Comparison of ENCODE assay signal across 7 mouse cellular contexts in genomic region chr8:107572497-107572896, GRCm38 (mm10). TPM values are rescaled to one million over a fixed set of nuclear protein-coding genes. Genes with fewer than 3 reads are reported as not detected.
A peak's percentile ranks its signal among the peaks of the same experiment; 100 is the strongest.
DNase-seq lines count a peak whose midpoint lies in the region; ATAC-seq and TF ChIP-seq lines count a peak whose summit lies in the region.

No protein-coding gene starts in this region.

- H3K9me3 ChIP-seq in G1E (replicated peaks), result no peaks in the 10 kb centered on the region
- no peaks in the 10 kb centered on the region for H3K9me3 ChIP-seq in lung, embryonic 15.5 days

- ATAC-seq in G1E (ENCODE audit: extremely low read depth, insufficient number of reproducible peaks, low FRiP score, poor library complexity, severe bottlenecking), result peak; percentile 52; the same call in 1 of the 2 replicates
- ATAC-seq in lung, embryonic 15.5 days (ENCODE audit: borderline replicate concordance, extremely low read depth, low FRiP score, low TSS enrichment), result peak; percentile 58; the same call in 1 of the 2 replicates

- H3K9ac ChIP-seq in lung, embryonic 15.5 days, result no peak overlapping the region

- peaks cover 19% of the 10 kb centered on the region for H3K36me3 ChIP-seq in G1E (replicated peaks)
- H3K36me3 ChIP-seq in lung, embryonic 15.5 days, result no peaks in the 10 kb centered on the region
- no peaks in the 10 kb centered on the region for H3K36me3 ChIP-seq in spleen, adult 2 months (ENCODE audit: control insufficient read depth, insufficient read depth, low read length)

- H3K4me1 ChIP-seq in G1E (ENCODE audit: insufficient read depth, low read depth, low read length), result peaks cover 31% of the 10 kb centered on the region
- no peaks in the 10 kb centered on the region for H3K4me1 ChIP-seq in cerebellum, adult 2 months (ENCODE audit: control insufficient read depth, insufficient read depth, low read length)
- 0 out of 2 replicates have a peak, but pooled peaks cover 5% of the 10 kb centered on the region for H3K4me1 ChIP-seq in lung, embryonic 15.5 days
- peaks cover 3% of the 10 kb centered on the region; the same call in 1 of the 2 replicates for H3K4me1 ChIP-seq in spleen, adult 2 months (ENCODE audit: control insufficient read depth, insufficient read depth, insufficient read length)

- TF ChIP-seq POLR2A in cerebellum, adult 2 months (IDR thresholded peaks at IDR 0.05; ENCODE audit: borderline replicate concordance, insufficient read depth, low read length), result no peak
- TF ChIP-seq POLR2A in spleen, adult 2 months (IDR thresholded peaks at IDR 0.05; ENCODE audit: low read depth, low read length), result no peak

- H3K27ac ChIP-seq in cerebellum, adult 2 months (ENCODE audit: insufficient read depth, low read length), result no peak overlapping the region
- no peak overlapping the region for H3K27ac ChIP-seq in lung, embryonic 15.5 days
- no peak overlapping the region for H3K27ac ChIP-seq in spleen, adult 2 months (ENCODE audit: insufficient read depth, low read length)

- WGBS in cerebellum, adult 2 months, result 59% methylated on average over 4 of the region's 4 CpGs
- WGBS in lung, embryonic 15.5 days, result 54% methylated on average over 4 of the region's 4 CpGs
- 63% methylated on average over 4 of the region's 4 CpGs for WGBS in spleen, adult 2 months

- no peak overlapping the region for H3K4me2 ChIP-seq in lung, embryonic 15.5 days

- H3K27me3 ChIP-seq in G1E (ENCODE audit: insufficient read depth, low read length), result no peaks in the 10 kb centered on the region
- no peaks in the 10 kb centered on the region for H3K27me3 ChIP-seq in cerebellum, adult 2 months (ENCODE audit: control insufficient read depth, insufficient read depth, low read length)
- no peaks in the 10 kb centered on the region for H3K27me3 ChIP-seq in lung, embryonic 15.5 days
- no peaks in the 10 kb centered on the region for H3K27me3 ChIP-seq in spleen, adult 2 months (ENCODE audit: control insufficient read depth, insufficient read depth, low read length)

- peak; percentile 82 for TF ChIP-seq CTCF in G1E (IDR thresholded peaks at IDR 0.05; ENCODE audit: low read depth, low read length)
- TF ChIP-seq CTCF in cerebellum, adult 2 months (IDR thresholded peaks at IDR 0.05; ENCODE audit: borderline replicate concordance, insufficient read depth, low read depth, low read length), result peak; percentile 61
- TF ChIP-seq CTCF in spleen, adult 2 months (IDR thresholded peaks at IDR 0.05; ENCODE audit: extremely low read depth, insufficient read depth, insufficient read length, insufficient replicate concordance), result peak; percentile 71; the same call in 1 of the 2 replicates

- DNase-seq in CD4-positive, CD25-positive, alpha-beta regulatory T cell, adult 2 months (ENCODE audit: low read depth, low spot score), result peak; percentile 84
- no peak for DNase-seq in G1E (ENCODE audit: low spot score)
- DNase-seq in cerebellum, adult 2 months, result peak; percentile 29 to 33
- peak; percentile 49 for DNase-seq in gastrocnemius, postnatal 25 days
- DNase-seq in kidney, postnatal 10 days, result peak; percentile 82
- DNase-seq in spleen, adult 2 months (ENCODE audit: low read depth in 1 of 2, low spot score in 2 of 2), result peak; percentile 37 to 69

- no peak overlapping the region for H3K4me3 ChIP-seq in G1E (ENCODE audit: low read depth, low read length)
- no peak overlapping the region for H3K4me3 ChIP-seq in cerebellum, adult 2 months (replicated peaks; ENCODE audit: insufficient read depth, low read depth, low read length)
- no peak overlapping the region for H3K4me3 ChIP-seq in lung, embryonic 15.5 days
- H3K4me3 ChIP-seq in spleen, adult 2 months (ENCODE audit: extremely low read depth, insufficient read depth, insufficient read length), result no peak overlapping the region

RNA-seq across cellular contexts. Expression of gene Psmd7, which starts 15.8 kb away (rescaled TPM):
- total RNA-seq in G1E (2014; fragmentation: Nextera tagmentation) (143 and 160 TPM in 2 replicates), G1E (2017) (61.4 and 75.0 TPM in 2 replicates)
- polyA plus RNA-seq in G1E (2012), result 41.9 and 42.9 TPM in 2 replicates
- 108 and 116 TPM in 2 replicates for polyA plus RNA-seq in cerebellum, adult 2 months (2012; rRNA removed)
- 100 to 1,000 TPM; 114 to 124 TPM for total RNA-seq in gastrocnemius, postnatal 25 days (2021)
- polyA plus RNA-seq in lung, embryonic 15.5 days (2015; fragmentation: Nextera tagmentation; extraction: Ambion mirVana), result 252 and 256 TPM in 2 replicates
- polyA plus RNA-seq in spleen, adult 2 months (2012; rRNA removed), result 22.0 and 24.9 TPM in 2 replicates
